Mouse (Mus musculus): ENCODE data around the gene Trim41. TPM values are rescaled to one million over a fixed set of nuclear protein-coding genes. Genes with fewer than 3 reads are reported as not detected.

The Trim41 gene
- total and polyA plus RNA-seq, 2 experiments from 2014 or later = 2.7 to 39.6 TPM

DNA sequence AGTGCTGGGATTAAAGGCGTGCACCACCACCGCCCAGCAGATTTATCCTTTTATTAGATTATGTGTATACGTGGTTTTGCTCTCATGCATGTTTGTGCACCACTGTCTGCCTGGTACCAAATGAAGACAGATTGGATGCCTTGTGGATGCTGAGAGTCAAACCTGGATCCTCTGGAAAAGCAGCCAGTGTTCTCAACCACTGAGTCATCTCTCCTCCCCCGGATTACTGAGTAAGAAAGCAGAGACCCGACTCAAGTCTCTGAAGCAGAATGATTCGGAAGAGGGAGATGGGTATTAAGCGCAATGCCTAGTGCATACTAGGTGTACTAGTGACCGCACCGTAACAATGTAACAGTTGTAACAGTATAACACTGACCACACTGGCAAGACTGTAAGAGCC lies 53.0 kb downstream of the Trim41 start:
- H3K36me3 ChIP-seq (replicated peaks; ENCODE audit: control insufficient read depth, insufficient read depth, low read length) = no peaks in the 10 kb centered on the region
- WGBS = 83% methylated on average over 9 of the region's 9 CpGs
- no peak overlapping the region for H3K4me3 ChIP-seq (ENCODE audit: low read depth, low read length)
- H3K4me1 ChIP-seq (ENCODE audit: control insufficient read depth, insufficient read depth) = no peaks in the 10 kb centered on the region
- H3K4me2 ChIP-seq (ENCODE audit: low read depth, low read length) = no peak overlapping the region
- H3K27ac ChIP-seq (ENCODE audit: low read depth) = no peak overlapping the region
- H3K9me3 ChIP-seq (replicated peaks; ENCODE audit: control insufficient read depth, low read length) = no peaks in the 10 kb centered on the region
- TF ChIP-seq EP300 (IDR thresholded peaks at IDR 0.05; ENCODE audit: low read depth) (no peak), CTCF (IDR thresholded peaks at IDR 0.05; ENCODE audit: low read depth) (no peak)
- ATAC-seq (ENCODE audit: insufficient read depth, low read depth) = no peak
- no peak overlapping the region for H3K9ac ChIP-seq (replicated peaks; ENCODE audit: low read depth, low read length)
- no peak for DNase-seq (ENCODE audit: low spot score)
- no peaks in the 10 kb centered on the region for H3K27me3 ChIP-seq (ENCODE audit: control insufficient read depth, insufficient read depth, low read length)

DNA sequence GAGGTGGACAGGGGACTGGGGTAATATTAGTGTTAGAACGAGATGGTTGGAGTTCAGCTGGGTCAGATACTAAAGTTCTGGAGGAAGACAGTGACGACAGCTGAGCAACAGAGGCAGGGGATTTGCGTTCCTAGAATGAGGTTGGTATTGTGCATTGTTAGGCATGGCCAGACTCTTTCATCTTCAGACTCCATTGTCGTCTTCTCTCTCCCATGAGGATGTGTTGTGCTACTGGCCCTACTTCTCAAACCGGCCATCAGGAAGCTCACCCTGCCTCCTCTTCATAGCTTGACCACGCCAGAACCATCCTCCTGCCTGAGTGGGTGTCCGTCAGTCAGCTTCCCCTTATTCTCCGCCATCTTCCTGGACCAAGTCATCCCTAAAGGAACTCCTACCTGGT lies 58.1 kb downstream of the Trim41 start:
- no peaks in the 10 kb centered on the region for H3K36me3 ChIP-seq (replicated peaks; ENCODE audit: control insufficient read depth, insufficient read depth, low read length)
- no peaks in the 10 kb centered on the region for H3K4me1 ChIP-seq (ENCODE audit: control insufficient read depth, insufficient read depth)
- H3K27me3 ChIP-seq (ENCODE audit: control insufficient read depth, insufficient read depth, low read length) = no peaks in the 10 kb centered on the region
- ATAC-seq (ENCODE audit: insufficient read depth, low read depth) = no peak
- no peak overlapping the region for H3K4me2 ChIP-seq (ENCODE audit: low read depth, low read length)
- no peaks in the 10 kb centered on the region for H3K9me3 ChIP-seq (replicated peaks; ENCODE audit: control insufficient read depth, low read length)
- DNase-seq (ENCODE audit: low spot score) = no peak
- no peak overlapping the region for H3K9ac ChIP-seq (replicated peaks; ENCODE audit: low read depth, low read length)
- no peak overlapping the region for H3K27ac ChIP-seq (ENCODE audit: low read depth)
- H3K4me3 ChIP-seq (ENCODE audit: low read depth, low read length) = no peak overlapping the region
- TF ChIP-seq CTCF (IDR thresholded peaks at IDR 0.05; ENCODE audit: low read depth) (no peak), EP300 (IDR thresholded peaks at IDR 0.05; ENCODE audit: low read depth) (no peak)
- WGBS = 72% methylated on average over 8 of the region's 8 CpGs

Other genes with a start within 250 kb of the Trim41 start
- gene Rack1, start 17.0 kb downstream of the Trim41 start, total RNA-seq (2014; rRNA removed; ENCODE audit: low replicate concordance) = 1,323 and 1,324 TPM in 2 replicates
- gene Rack1, start 17.0 kb downstream of the Trim41 start, polyA plus RNA-seq (2015; fragmentation: Nextera tagmentation; extraction: Ambion mirVana) = 292 and 307 TPM in 2 replicates
- 1.1 and 5.3 TPM in 2 replicates for gene Trim7, start 8.8 kb upstream of the Trim41 start, total RNA-seq (2014; rRNA removed; ENCODE audit: low replicate concordance)
- gene Trim7, start 8.8 kb upstream of the Trim41 start, polyA plus RNA-seq (2015; fragmentation: Nextera tagmentation; extraction: Ambion mirVana) = 1.3 and 1.9 TPM in 2 replicates
- gene Gm12184, start 9.3 kb upstream of the Trim41 start, total RNA-seq (2014; rRNA removed; ENCODE audit: low replicate concordance) = 1.8 and 27.8 TPM in 2 replicates
- gene Gm12184, start 9.3 kb upstream of the Trim41 start, polyA plus RNA-seq (2015; fragmentation: Nextera tagmentation; extraction: Ambion mirVana) = 1.8 and 2.7 TPM in 2 replicates
- 23.0 and 34.7 TPM in 2 replicates for gene Irgm1, start 54.3 kb upstream of the Trim41 start, total RNA-seq (2014; rRNA removed; ENCODE audit: low replicate concordance)
- 13.8 and 15.0 TPM in 2 replicates for gene Irgm1, start 54.3 kb upstream of the Trim41 start, polyA plus RNA-seq (2015; fragmentation: Nextera tagmentation; extraction: Ambion mirVana)
- gene Gm5431, start 84.9 kb upstream of the Trim41 start, total RNA-seq (2014; rRNA removed; ENCODE audit: low replicate concordance) = 0.08 and 0.92 TPM in 2 replicates
- 0.11 and 0.12 TPM in 2 replicates for gene Gm5431, start 84.9 kb upstream of the Trim41 start, polyA plus RNA-seq (2015; fragmentation: Nextera tagmentation; extraction: Ambion mirVana)
- 0.42 and 0.93 TPM in 2 replicates for gene Psme2b, start 128.8 kb upstream of the Trim41 start, total RNA-seq (2014; rRNA removed; ENCODE audit: low replicate concordance)
- gene Psme2b, start 128.8 kb upstream of the Trim41 start, polyA plus RNA-seq (2015; fragmentation: Nextera tagmentation; extraction: Ambion mirVana) = 2.6 and 3.5 TPM in 2 replicates
- gene Olfr56, start 161.5 kb upstream of the Trim41 start, total RNA-seq (2014; rRNA removed; ENCODE audit: low replicate concordance) = 1.7 TPM in 1 of 2 replicates, not detected in the other
- 0.05 TPM in 1 of 2 replicates, not detected in the other for gene Olfr56, start 161.5 kb upstream of the Trim41 start, polyA plus RNA-seq (2015; fragmentation: Nextera tagmentation; extraction: Ambion mirVana)
- gene 9930111J21Rik1, start 162.0 kb upstream of the Trim41 start, total RNA-seq (2014; rRNA removed; ENCODE audit: low replicate concordance) = 2.5 and 4.9 TPM in 2 replicates
- 0.49 and 0.52 TPM in 2 replicates for gene 9930111J21Rik1, start 162.0 kb upstream of the Trim41 start, polyA plus RNA-seq (2015; fragmentation: Nextera tagmentation; extraction: Ambion mirVana)
- not detected in 2 replicates for gene Gm12185, start 174.9 kb upstream of the Trim41 start, total RNA-seq (2014; rRNA removed; ENCODE audit: low replicate concordance)
- gene Gm12185, start 174.9 kb upstream of the Trim41 start, polyA plus RNA-seq (2015; fragmentation: Nextera tagmentation; extraction: Ambion mirVana) = 0.03 TPM in 1 of 2 replicates, not detected in the other
- 0.39 TPM in 1 of 2 replicates, not detected in the other for gene Tgtp1, start 176.8 kb upstream of the Trim41 start, total RNA-seq (2014; rRNA removed; ENCODE audit: low replicate concordance)
- 0.14 and 0.25 TPM in 2 replicates for gene Tgtp1, start 176.8 kb upstream of the Trim41 start, polyA plus RNA-seq (2015; fragmentation: Nextera tagmentation; extraction: Ambion mirVana)
- 2.7 and 8.2 TPM in 2 replicates for gene 9930111J21Rik2, start 233.9 kb upstream of the Trim41 start, total RNA-seq (2014; rRNA removed; ENCODE audit: low replicate concordance)
- gene 9930111J21Rik2, start 233.9 kb upstream of the Trim41 start, polyA plus RNA-seq (2015; fragmentation: Nextera tagmentation; extraction: Ambion mirVana) = 1.1 and 1.2 TPM in 2 replicates
- 0.08 TPM in 1 of 2 replicates, not detected in the other for gene Tgtp2, start 246.9 kb upstream of the Trim41 start, total RNA-seq (2014; rRNA removed; ENCODE audit: low replicate concordance)
- 0.36 and 0.54 TPM in 2 replicates for gene Tgtp2, start 246.9 kb upstream of the Trim41 start, polyA plus RNA-seq (2015; fragmentation: Nextera tagmentation; extraction: Ambion mirVana)

Data from heart, postnatal 0 days (tissue).